Mouse (Mus musculus): ENCODE data around the gene BC025920.
"Not testable (repeated sequence)": the region's sequence is repeated elsewhere in the genome, so short reads cannot be mapped to it uniquely, and the experiment has no call there.

The BC025920 gene

DNA sequence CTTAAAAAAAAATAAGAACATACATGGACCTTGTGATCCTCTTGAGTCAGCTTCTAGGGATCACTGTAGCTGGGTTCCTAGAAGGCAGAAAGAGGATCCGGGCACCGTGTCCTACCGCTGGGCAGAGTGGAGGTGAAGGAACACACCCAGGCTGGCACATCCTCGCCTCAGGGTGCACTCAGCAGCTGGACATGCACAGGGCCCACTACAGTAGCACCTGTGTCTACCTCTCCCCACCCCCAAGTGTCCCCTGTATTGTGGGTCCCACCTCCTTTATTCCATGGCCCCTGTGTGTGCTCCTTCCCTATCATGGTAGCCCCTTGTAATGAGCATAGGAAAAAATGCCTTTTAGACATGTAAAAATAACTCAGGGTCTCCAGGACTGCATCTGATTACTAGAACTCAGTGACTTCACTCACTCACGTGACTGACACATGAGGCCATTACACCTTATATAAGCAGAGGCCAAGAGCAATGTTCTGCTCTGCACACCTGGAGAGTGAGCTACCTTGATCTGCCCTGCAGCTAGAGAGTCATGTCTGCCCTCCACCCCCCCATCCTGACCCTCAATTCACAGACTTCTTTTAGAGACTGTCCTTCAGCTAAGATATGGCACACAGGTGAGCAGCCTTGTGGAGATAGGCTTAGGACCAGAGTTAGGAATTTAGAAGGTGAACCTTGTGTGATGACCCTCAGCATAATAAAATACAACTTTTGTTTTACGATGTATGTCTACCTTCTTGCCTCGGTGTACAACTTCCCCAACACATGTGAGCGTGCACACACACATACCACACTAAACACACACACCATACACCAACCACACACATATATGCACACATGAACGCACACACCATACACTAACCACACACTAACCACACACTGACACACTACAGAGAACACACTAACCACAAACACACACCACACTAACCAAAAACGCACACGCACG is 1.8 kb upstream of the BC025920 start:
- no peak for DNase-seq

DNA sequence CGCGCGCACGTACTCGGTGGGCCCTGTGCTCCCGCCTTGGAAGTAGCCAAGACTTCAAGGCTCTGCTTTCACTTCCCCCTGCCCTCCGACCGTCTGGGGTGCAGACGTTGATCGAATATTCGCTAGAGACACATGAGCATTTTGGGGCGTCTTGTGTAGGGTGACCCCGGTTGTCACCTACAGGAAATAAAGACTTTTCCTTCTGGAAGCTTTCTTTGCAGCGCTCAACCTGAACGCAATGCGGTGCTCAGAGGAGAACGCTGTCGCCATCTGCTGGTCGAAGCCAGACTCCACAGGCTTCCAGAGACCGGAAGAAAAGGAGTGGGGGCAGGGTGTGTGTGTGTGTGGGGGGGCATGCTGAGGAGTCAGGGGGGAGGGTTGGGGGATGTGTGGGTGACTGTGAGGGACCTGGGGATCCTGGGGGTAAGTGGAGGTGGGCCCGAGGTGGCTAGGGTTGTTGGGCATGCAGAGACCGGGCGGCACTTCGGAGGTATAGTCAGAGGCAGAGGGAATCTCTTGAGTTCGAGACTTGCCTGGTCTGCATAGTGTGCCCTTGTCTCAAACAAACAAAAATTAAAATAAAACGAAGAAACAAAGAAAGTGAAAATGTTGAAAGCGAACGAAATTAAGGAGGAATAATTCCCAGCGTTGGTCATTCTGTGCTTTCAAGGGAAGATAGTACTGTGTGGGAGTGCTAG is 953 bp upstream of the BC025920 start:
- DNase-seq, result peak; percentile 84

DNA sequence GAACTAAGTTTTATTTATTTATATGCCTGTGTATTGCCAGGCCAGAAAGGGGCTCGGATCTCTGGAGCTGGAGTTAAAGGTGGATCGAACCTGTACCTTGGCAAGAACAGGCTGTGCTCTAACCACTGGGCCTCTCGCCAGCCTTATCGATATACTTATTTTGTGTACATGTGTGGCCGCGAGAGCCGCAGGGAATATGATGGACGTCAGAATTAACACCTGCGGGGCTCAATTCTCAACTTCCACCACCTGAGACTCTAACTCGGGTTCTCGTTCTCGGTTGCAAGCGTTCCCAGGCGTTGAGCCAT is 450 bp upstream of the BC025920 start:
- no peak for DNase-seq

DNA sequence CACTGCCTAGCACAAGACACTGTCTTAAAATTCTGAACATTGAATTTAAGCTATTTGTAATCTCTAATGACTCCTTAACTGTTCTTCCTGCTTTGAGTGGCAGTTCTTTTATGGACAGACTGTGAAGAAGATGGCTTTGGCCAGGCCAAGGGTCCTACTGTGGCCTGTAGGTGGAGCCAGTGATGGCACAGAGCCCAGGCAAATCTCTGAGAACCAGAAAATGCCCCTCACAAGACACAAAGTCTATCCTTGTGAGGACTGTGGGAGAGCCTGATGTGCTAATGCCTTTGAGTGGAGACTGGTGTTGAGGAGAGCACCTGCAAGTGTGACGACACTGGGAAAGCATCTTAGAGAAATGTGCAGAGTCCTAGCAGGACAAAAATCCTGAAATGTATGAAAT is 2.2 kb downstream of the BC025920 start:
- DNase-seq, result no peak

DNA sequence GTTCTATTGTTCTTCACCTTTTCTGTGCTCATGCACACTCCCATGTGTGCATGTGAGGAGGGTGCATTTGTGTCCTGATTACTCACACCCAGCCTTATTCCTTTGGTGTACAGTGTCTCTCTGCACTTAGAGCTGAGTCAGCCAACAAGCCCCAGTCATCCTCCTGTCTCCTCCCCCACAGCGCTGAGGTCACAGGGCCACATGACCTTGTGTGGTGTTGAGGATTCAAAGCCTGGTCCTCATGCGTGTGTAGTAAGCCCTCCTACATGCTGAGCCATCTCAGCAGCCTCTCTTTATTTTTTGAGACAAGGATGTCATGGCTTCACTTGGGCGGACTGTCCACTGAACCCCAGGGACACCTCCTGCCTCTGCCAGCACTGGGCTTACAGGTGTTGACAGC is 6.7 kb downstream of the BC025920 start:
- no peak for DNase-seq

DNA sequence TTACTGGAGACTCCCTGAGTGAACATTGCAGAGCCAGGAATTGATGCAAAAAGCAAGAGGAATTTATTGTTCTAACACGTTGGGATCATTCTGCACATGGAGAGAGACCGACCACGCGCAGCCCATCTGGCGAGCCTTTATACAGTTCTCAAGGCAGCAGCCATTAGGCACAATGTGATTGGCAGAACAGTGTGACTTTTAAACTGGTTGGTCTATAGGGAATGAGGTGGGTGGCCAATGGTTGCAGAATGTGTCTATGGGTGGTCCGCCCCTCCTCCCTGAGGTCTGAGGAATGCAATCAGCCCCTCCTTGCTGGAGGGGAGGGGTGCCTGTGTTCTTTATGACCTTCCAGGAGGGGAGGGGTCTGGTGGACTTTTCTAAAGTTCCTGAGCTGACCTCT is 9.4 kb downstream of the BC025920 start:
- DNase-seq, result no peak

DNA sequence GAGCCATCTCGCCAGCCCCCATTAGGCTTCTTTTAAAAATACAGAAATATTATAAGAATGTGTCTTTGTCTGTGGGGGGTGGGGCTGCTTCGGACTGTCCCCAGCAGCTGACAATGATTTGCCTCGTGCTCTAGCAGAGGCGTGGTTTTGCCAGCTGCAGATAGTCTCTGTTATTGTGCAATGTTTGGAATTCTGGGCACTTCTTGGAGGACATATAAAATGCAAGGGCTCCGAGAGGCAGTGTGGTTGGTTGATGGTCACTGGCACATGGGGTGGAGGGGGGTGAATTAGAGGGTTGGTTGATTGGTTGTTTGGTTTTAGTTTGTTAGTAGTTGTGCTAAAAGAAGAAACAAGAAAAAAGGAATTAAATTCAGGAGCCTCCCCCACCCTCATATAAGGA is 13.9 kb downstream of the BC025920 start:
- DNase-seq, result no peak

DNA sequence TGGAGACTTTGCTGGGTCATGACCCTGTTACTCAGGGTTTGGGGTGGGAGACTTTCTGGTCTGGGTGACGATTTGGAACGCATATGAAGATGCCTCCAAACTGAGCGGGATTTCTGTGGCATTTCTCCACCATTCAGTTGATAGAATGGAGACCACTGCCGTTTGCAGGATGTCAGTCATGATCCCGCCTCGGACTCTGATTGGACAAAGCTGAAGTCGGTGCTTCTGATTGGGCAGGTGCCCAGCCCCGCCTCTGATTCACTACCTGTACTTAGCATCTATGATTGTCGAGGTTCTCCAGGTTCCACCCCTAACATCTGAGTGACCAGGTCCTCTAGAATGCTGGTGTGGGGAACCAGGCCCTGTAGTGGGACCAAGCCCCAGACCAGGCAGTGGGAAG is 14.7 kb downstream of the BC025920 start:
- no peak for DNase-seq

DNA sequence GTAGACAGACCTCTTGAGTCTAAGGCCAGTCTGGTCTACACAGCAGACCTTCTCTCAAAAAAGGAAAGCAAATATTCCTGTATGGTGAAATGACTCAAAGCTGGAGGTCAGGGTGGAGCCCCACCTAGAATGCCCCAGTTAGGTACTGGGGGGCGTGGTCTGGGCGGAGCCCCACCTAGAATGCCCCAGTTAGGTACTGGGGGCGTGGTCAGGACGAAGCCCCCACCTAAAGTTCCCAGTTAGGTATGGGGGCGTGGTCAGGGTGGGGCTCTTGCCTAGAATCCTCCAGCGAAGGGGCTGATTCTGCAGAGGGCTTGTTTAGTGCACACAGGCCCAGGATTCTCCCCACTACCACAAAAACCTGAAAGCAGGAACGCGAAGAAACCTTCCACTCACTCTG is 17.4 kb downstream of the BC025920 start:
- no peak for DNase-seq

DNA sequence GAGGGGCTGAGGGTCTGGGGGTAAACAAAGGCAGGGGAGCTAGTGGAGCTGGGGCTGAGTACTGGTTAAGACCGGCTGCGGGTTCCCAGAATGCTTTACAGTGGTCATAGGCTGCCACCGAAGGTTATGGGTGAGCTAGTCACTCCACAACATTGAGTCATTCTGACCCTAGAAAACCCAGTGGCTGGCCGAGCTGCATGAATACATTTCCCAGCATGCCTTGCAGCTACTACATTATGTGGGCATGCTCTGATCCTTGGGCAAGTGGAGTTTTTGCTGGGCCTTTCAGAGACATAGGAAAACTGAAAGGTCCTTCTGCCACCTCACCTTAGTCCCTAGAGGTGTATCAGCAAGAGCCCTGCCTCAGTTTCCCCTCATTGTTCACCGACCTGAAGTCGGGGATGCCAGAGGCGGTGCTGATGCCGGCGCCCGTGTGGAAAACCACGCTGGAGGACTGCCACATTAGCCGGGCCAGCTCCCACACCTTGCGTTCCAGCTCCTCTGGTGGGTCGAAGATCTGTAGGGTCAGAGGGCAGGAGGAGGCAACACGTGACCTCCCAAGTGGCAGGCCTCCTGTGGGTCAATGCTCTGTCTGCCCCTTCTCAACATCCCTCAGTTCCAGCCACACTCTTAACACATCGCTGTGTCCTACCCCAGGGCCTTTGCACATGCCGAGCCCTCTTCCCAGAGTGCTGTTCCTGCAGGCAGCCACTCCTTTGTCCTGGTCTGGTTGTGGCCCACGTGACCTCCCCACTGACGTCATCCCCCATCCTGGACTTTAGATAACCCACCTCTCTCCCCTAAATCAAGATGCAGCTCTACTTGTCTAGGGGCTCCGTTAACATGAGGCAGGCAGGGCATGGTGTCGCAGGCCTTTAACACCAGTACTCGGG is 20.3 kb downstream of the BC025920 start:
- no peak for DNase-seq

DNA sequence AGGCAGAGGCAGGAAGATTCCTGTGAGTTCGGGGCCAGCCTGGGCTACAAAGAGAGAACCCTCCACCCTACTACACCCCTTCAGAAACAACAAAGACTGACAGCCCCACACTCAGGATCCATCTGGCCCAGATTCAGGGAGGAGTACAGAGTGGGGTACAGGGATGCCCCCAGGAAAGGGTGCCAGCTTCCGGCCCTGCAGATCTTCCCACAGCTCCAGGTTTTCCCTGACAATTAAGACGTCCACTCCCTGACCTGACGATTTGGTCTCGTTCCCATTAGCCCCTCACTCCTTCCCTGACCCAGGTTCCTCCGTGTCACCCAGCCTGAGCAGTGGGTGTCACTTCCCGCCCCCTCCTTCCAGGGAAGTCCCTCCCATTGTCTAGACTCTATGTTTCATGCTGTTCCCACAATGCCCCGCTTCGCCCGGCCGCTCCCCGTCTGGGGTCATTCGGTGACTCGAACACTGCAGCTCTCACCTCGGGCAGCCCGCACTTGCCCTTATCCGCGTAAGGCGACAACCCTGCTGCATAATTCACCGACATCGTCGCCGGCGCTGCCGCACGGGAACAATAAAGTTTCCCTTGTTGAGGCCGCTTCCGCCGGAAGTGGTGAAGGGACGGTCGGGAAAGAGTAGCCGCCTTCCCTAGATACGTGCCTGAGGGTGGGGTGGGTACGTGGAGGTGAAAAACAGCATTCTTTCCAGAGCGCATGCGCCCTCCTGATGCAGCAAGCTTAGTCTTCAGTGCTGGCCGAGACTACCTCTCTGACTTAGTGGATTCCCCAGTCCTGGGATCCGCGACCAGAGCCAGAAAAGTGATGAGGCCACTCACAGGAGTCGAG is 21.1 kb downstream of the BC025920 start, which contains the start of gene Sirt6:
Sirt6 (minus strand) TSS at position 804 of the 842 bp plus-strand sequence.
- peak; percentile 91 for DNase-seq

DNA sequence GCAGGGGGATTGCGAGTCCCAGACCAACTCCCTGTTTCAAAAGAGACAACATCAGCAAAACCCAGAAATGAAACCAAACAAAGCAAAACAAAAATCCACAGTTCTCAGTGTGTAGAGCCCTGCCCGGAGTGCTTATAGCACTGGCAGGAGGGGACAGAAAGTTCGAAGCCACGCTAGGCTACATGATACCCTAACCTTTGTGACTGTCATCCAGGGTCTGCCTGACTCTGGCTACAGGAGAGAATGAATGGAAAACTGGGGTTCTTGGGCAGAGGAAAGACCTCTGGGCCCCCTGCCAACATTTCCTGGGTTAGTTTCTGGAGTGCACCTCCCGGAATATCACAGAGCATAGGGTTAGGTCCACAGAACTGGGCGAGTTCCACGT is 21.8 kb downstream of the BC025920 start:
- DNase-seq, result no peak

DNA sequence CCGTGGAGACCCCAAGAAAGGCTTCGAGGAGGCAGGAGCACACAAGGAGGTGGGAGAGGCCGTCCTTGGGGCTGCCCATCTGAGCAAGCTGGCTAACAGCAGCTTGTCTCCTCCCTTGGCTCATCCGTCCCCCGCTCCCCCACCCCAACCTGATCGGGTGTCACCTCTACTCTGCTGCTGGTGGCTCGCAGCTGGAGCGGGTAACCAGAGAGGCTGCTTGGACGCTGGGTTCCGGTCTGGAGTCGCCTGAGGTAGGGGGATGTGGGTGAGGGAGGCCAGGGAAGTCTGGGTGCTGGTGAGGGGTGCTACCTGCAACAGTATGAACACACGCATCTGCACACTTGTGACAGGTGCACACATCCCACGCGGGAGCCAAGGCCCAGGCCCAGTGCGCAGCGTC is 22.3 kb downstream of the BC025920 start, which contains the start of gene Ankrd24:
Ankrd24 (plus strand) TSS at position 151 of the 400 bp plus-strand sequence.
- no peak for DNase-seq

DNA sequence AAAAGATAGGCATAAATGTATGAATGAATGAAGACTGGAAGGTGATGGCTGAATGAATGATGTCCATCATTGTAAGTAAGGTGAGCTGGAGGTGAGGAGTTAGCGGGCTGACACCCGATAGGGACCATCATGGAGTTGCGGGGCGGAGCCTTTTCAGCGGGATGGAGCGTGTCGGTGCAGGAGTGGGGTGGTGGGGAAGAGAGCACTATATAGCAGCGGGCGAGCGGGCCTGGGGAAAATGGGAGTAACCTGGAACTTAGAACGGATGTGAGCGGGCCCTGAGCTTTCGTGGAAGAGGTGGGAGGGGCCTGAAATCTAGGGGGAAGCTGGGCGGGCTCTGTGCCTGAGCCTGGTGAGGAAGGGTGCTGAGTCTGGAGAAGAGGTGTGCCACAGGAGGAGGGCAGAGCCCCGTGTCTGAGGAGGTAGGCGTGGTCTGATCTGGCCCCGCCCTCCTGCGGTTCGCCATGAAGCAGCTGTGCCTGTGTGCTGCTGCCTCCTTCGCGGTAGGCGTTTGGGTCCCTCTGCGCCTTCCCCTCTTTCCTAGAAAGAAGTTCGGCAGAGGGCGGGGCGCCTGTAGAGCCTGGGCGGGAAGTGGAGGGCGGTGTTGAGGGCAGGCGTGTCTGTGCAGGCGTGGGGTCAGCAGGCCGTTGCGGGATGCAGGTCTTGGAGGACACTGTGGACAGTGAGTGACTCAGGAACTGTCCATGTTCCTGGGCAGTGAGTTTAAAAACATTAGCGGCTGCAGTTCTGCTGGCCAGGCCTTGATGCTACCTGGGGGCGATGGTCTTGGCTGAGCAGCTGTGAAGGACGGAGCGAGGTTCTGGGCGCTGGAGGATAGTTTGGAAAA is 27.4 kb downstream of the BC025920 start:
- DNase-seq, result peak; percentile 83

DNA sequence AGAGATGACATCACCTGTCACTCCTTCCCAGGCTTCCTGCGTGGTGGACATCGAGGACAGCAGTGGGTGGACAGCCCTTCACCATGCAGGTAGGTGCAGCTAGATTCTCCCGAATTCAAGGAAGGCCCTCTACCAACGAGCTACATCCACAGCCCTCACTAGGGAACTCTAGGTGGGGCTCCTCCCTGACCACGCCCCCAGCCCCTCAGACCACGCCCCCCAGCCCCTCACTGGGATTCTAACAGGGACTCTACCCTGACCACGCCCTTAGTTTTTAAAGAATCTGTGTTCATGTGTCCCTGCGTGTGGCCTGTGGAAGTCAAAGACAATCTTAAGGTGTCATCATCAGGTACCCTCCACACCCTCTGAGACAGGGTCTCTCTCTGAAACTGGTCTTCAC is 30.3 kb downstream of the BC025920 start:
- no peak for DNase-seq

DNA sequence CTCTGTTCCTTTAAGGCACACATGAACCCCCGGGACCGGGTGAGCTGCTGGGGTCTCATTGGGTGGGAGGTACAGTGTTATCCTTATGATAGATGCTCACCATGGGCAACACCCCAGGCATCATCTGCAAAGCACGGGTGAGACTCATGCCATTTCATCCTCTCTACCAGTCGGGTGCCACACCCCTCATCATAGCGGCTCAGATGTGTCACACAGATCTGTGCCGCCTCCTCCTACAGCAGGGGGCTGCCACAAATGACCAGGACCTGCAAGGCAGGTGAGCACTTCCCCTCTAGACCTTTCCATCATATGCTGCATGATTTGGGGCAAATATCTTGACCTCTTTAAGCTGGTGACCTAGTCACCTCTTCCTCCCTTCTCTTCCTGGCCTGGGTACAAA is 32.0 kb downstream of the BC025920 start:
- no peak for DNase-seq

DNA sequence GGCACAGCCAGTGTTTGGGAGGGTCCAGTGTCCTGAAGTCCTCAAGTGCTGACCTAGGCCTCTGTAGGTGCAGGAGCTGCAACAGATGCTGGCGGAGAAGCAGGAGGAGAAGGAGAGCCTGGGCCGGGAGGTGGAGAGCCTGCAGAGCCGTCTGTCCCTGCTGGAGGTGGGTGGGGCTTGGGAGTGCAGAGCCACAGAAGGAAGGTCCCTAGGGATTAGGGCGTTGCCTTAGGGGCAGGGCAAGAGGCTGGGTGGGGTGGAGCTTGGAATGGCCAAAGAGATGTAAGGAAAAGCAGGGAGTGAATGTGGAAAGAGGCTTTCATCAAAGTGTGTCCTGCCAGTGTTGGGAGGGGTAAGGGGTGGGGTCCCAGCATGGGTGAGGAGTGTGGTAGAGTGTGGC is 34.8 kb downstream of the BC025920 start:
- DNase-seq, result not testable (repeated sequence)

DNA sequence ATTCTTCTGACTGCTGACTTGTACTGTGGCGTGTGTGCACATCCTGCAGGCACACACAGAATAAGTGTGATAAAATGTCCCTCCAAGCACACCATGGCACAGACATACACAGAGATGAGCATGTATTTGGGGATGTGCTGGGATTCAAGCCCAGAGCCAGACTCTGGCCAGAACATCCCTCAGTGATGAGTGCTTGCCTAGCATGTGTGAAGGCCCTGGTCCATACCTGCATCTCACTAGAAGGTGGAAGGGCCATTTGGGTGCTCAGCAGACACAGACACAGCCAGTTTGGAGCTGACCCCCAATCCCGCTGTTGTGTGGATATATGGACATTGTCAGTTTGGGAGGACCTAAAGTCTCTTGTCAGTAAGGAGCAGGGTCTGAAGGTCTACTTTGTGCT is 35.5 kb downstream of the BC025920 start:
- no peak for DNase-seq

DNA sequence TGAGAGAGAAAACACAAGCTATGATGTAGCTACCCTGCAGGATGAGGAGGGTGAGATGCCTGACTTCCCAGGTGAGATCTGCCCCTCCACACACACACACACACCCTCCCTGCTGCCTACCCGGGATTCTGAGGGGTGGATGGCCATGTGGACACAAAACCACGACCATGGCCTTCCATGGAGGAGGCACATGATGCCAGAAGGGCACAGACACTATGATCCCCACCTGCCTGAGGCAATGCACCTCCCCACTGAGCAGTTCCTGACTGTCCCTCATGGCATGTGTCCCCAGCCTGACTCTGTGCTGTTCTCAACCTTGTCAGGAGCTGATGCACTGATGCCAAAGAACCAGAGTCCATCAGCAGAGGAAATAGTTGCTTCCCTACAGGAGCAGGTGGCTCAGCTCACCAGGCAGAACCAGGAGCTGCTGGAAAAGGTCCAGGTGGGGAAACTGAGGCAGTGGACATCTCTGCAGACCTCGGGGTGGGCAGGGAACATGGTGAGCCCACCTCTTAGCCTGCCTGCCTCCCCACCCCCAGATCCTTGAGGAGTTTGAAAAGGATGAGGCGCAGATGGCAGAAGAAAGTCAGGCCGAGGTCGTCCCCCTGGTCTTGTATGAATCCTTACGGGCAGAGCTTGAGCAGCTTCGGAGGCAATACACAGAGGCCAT is 36.0 kb downstream of the BC025920 start:
- no peak for DNase-seq

DNA sequence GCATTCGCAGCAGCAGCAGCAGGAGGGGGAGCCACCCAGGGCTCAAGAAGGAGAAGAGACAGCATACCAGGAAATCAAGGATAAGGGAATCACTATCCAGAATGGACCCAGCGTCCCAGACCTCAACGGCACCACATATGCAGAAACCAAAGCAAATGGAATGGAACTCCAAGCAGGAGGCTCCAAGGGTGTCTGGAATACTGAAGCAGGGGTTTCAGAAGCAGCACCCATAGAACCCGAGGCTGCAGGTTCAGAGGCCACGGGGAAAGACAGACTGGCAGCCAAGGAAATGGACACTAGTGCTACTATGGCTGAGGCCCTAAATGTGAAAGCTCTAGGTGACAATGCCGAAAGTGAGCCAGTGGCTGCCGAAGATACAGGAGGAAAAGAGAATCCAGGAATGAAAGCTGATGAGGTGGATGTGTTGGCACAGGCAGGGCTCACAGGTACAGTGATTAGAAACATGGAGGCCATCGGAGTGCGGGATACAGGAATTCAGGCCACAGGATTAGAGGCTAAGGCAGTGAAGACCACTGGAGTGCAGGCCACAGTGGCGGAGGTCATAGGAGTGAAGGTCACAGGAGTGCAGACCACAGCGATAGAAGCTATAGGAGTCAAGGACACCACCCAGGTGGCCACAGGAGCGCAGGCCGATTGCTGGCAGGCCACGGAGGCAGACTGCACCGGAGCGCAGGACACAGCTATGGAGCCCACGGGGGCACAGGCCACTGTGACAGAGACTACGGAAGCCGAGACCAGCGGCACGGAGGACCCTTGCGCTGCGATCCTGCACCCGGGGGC is 36.8 kb downstream of the BC025920 start:
- peak; percentile 30 for DNase-seq
